Mouse (Mus musculus): Measurements from ENCODE around the gene Acap1.

- TF ChIP-seq EP300 (IDR thresholded peaks at IDR 0.05; ENCODE audit: low read depth) (no peak), CTCF (IDR thresholded peaks at IDR 0.05; ENCODE audit: low read depth) (no peak)
Observed at GRCm38 (mm10) chr11:69911701-69912100, 16.4 kb upstream of the Acap1 start.

Measured in liver, embryonic 14.5 days (tissue).